Mouse (Mus musculus) spleen, postnatal 36 days (tissue): ENCODE data around the gene Rad9b.

ENCODE experiments used
- DNase-seq, 2 experiments: peaks; one replicate each; pipeline ENCODE4 v3.0.0; 2022; ENCODE audit warnings: low spot score in 2 of 2, mixed read lengths in 1 of 2

The Rad9b gene

DNA sequence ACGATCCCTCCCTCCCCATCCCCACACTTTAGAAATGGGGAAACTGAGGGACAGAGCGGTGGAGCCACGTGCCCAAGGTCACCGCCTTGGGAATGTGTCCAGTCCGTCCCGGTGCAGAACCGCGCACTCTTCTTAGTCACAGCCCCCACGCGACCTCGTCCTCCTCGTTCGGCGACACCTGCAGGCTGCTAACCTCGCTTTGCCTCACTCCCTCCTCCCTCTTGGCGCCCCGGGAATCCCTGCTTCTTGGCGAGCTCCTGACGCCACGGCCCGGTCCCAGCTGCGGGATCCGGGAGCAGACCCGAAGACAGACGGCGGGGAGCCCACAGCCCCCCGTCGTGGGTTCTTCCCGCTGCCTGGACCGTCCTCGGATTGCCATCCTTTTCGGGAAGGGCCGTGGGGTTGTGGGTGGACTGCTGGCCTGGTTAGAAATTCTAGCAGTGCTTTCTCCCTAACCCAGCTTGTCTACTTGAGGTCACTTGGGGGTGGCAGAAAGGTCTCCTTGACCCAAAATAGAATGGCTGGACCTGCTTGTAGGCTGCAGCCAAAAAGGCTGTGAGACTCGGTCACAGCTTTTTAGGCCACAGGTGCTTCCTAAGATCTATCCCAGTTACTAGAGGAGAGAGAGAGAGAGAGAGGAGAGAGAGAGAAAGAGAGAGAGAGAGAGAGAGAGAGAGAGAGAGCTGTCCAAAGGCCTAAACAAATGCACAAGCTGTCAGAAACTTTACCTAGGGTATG is 68.8 kb downstream of the Rad9b start:
- peak; percentile 41 to 45 for DNase-seq

DNA sequence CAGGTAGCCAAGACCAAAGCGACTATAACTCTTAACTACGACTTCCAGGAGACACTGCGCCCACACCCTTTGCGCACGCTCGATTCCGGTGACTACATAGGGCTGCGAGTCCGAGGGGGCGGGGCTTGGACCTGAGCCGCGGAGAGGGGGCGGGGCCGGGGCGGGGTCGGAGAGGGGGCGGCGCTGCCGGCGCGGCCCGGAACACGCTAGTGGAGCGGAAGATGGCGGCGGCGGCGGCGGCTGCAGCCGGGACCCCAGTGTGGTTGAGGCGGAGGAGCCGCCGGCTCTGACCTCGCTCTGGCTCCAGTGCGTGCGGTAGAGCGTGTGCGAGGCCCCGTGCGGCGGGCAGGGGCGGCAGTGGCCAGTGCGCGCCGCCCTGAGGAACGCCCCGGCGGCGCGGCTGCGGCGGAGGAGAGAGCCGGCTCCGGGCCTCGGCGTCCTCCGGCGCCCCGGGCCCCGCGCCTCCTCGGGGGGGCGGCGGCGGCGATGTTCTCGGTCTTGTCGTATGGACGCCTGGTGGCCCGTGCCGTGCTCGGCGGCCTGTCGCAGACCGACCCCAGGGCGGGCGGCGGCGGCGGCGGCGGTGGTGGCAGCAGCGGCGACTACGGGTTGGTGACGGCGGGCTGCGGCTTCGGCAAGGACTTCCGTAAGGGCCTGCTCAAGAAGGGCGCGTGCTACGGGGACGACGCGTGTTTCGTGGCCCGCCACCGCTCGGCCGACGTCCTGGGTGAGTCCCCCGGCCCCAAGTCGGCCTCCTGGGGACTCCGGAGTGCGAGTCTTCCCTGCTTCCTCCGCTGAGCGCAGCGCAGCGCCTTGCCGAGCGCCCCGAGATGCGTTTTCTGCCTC is 69.6 kb downstream of the Rad9b start, which contains the start of gene Pptc7:
TSS of gene Pptc7 (plus strand) at position 183 of the 846 bp plus-strand sequence.
- DNase-seq, result peak; percentile 92 to 95

- DNase-seq, result no peak
Observed at GRCm38 (mm10) chr5:122283828-122284182, 70.2 kb downstream of the Rad9b start.

GRCm38 (mm10) chr5:122280827-122281462 is 73.1 kb downstream of the Rad9b start:
- no peak for DNase-seq

- DNase-seq, result no peak
Observed at GRCm38 (mm10) chr5:122280422-122280826, 73.6 kb downstream of the Rad9b start.

GRCm38 (mm10) chr5:122279799-122280421 is 74.1 kb downstream of the Rad9b start:
- no peak for DNase-seq

- no peak for DNase-seq
Observed at GRCm38 (mm10) chr5:122278946-122279345, 75.1 kb downstream of the Rad9b start.

GRCm38 (mm10) chr5:122274785-122275184 is 79.2 kb downstream of the Rad9b start:
- DNase-seq, result peak; percentile 89 to 91
